Mouse (Mus musculus): Measurements from ENCODE around the gene Mei4. TPM values are rescaled to one million over a fixed set of nuclear protein-coding genes. Genes with fewer than 3 reads are reported as not detected.
A peak's percentile ranks its signal among the peaks of the same experiment; 100 is the strongest.

Mei4 gene
- 0.09 and 0.29 TPM in 2 replicates for polyA plus RNA-seq (2015; fragmentation: Nextera tagmentation; extraction: Ambion mirVana)

DNA sequence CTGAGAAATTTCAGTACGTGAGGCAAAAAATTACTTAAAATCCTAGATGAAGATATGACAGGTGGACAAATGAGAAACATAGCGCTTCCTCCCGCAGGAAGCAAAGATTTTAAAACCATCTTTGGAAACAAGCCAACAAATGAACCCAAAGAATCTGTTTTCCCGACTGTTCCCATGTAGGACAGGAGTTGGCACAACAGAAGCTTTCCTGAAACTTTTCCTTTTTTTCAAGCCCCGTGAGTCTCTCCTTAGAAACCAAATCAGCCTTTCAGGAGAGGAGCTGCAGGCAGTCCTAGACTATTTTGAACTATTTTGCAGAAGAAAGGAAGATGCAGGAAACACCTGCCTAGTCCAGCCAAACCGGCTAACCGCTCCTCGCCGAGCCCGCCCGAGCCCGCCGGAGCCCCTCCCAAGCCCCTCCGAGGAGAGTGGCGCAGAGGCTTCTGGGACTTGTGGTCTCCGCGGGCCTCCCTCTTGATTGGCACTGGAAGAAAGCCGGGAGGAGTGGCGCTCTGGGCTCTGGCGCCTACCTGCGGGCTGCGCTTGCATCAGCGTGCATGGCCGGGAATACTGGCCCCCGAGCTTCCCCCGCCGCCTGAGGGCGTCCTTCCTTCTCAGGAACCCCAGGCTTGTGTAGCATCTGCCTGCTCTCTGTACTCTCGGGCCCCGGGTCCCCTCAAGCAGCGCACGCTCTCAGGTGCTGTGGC lies at the start of gene Mei4:
Mei4 (plus strand) TSS at position 490 of the 707 bp plus-strand sequence.
- TF ChIP-seq CTCF (IDR thresholded peaks at IDR 0.05; ENCODE audit: low read depth): peak; percentile 57
- no peak for TF ChIP-seq EP300 (IDR thresholded peaks at IDR 0.05; ENCODE audit: low read depth)
- ATAC-seq: peak; percentile 93
- under 1% methylated on average over 32 of the region's 32 CpGs for WGBS (ENCODE audit: insufficient replicate concordance)
- Histone ChIP-seq H3K4me1 (ENCODE audit: insufficient read depth) (0 out of 2 replicates have a peak, but pooled peaks cover 6% of the 10 kb centered on the region), H3K36me3 (replicated peaks; ENCODE audit: insufficient read depth, low read length) (no peaks in the 10 kb centered on the region), H3K9me3 (ENCODE audit: low read length) (no peaks in the 10 kb centered on the region), H3K27ac (ENCODE audit: low read depth) (peak within 1 kb of the TSS; percentile 60), H3K27me3 (ENCODE audit: insufficient read depth, low read length) (no peaks in the 10 kb centered on the region), H3K4me2 (ENCODE audit: low read depth, low read length) (peak within 1 kb of the TSS; percentile 84), H3K9ac (replicated peaks) (peak within 1 kb of the TSS; percentile 44; the same call in 1 of the 2 replicates), H3K4me3 (ENCODE audit: low read depth, low read length) (peak within 1 kb of the TSS; percentile 49)
- DNase-seq: peak; percentile 76

DNA sequence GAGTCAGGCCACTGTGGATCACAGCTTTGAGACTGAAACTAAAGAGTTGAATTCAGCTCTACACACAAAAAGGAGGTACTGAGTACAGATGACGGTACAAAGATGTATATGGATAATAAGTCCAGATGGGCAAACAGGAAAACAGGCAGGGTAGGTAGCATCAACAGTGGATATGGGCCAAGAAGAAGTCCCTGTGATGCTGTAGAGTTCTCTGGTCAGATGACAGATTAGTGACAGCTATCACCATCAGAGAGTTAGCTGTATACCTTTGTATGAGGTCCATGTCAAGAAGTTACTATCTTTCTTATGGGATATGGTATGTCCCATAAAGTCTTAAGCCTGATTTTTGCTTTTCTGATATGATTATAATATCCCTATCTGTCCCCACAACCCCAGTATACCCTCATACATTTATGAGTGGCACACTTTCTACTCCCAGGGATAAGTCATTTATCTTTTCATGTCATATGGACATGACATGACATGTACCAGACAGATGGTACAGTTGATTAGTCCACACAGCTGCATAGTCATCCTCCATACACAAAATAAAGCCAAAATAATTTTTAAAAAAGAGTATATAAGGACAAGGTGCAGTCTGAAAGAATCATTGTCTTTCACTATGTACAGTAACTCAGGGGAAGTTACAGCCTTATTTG lies 43.6 kb upstream of the Mei4 start:
- Histone ChIP-seq H3K9me3 (ENCODE audit: low read length) (no peaks in the 10 kb centered on the region), H3K4me1 (ENCODE audit: insufficient read depth) (no peaks in the 10 kb centered on the region), H3K27ac (ENCODE audit: low read depth) (no peak overlapping the region), H3K9ac (replicated peaks) (no peak overlapping the region), H3K4me2 (ENCODE audit: low read depth, low read length) (no peak overlapping the region), H3K4me3 (ENCODE audit: low read depth, low read length) (no peak overlapping the region), H3K36me3 (replicated peaks; ENCODE audit: insufficient read depth, low read length) (no peaks in the 10 kb centered on the region), H3K27me3 (ENCODE audit: insufficient read depth, low read length) (no peaks in the 10 kb centered on the region)
- no peak for DNase-seq
- WGBS (ENCODE audit: insufficient replicate concordance): 84% methylated on average over 1 of the region's 1 CpGs
- peak; percentile 56; the same call in 1 of the 2 replicates for ATAC-seq
- no peak for TF ChIP-seq CTCF (IDR thresholded peaks at IDR 0.05; ENCODE audit: low read depth)
- peak; percentile 62; the same call in 1 of the 2 replicates for TF ChIP-seq EP300 (IDR thresholded peaks at IDR 0.05; ENCODE audit: low read depth)

DNA sequence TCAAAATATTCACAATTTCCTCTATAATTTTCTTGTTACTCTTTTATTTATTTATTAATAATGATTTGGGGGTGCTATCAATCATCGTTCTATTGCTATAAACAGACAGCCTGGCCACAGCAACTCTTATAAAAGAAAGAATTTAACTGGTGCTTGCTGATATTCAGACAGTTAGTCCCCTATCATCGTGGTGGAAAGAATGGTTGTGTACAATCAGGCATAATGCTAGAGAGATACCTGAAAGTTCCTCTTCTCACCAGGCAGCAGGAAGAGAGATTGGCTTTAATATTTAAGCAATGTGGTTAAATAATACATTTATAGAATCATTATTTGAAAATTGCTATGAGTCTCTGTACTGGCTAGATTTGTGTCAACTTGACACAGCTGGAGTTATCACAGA lies 35.9 kb upstream of the Mei4 start:
- Histone ChIP-seq H3K4me1 (ENCODE audit: insufficient read depth) (no peaks in the 10 kb centered on the region), H3K27me3 (ENCODE audit: insufficient read depth, low read length) (no peaks in the 10 kb centered on the region), H3K9ac (replicated peaks) (no peak overlapping the region), H3K4me2 (ENCODE audit: low read depth, low read length) (no peak overlapping the region), H3K9me3 (ENCODE audit: low read length) (no peaks in the 10 kb centered on the region), H3K27ac (ENCODE audit: low read depth) (no peak overlapping the region), H3K36me3 (replicated peaks; ENCODE audit: insufficient read depth, low read length) (no peaks in the 10 kb centered on the region), H3K4me3 (ENCODE audit: low read depth, low read length) (no peak overlapping the region)
- ATAC-seq (no peak), DNase-seq (no peak)
- TF ChIP-seq EP300 (IDR thresholded peaks at IDR 0.05; ENCODE audit: low read depth) (no peak), CTCF (IDR thresholded peaks at IDR 0.05; ENCODE audit: low read depth) (no peak)
- 56% methylated on average over 2 of the region's 2 CpGs for WGBS (ENCODE audit: insufficient replicate concordance)

DNA sequence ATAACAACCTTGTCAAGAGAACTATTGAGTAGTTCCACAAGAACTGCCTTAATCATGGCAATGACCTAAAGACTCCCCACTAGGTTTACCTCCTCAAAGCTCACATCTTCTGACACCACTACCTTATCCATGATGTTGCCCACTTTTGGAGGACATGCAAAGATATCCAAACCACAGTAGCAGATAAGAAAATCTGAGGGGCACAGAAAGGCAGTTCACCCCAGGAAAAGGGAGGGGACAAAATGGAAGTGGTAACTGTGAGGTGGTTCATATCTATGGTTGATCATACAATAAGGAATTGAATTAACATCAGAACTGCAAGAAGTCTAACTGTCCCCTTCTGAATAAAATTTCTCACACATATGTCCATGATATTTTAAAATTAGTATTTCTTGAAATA lies 29.4 kb upstream of the Mei4 start:
- TF ChIP-seq EP300 (IDR thresholded peaks at IDR 0.05; ENCODE audit: low read depth) (no peak), CTCF (IDR thresholded peaks at IDR 0.05; ENCODE audit: low read depth) (no peak)
- H3K9ac ChIP-seq (replicated peaks): no peak overlapping the region

DNA sequence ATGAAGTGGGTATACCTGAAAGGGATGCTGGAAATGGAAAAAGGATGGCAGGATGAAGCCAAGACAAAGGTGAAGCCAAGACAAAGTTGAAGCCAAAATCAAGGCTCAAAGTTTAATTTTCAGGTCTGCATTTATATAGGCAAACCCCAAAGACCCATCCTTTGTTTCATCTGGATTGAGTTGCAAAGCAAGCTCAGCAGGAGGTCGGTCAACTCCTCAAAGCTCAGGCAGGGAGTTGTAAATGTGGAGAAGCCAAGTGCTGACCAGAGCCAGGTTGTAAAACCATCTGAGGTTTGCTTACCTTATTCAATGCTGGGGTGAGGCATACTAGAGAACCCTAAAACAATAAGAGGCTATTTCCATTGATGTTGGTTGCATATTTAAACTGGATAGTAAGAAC lies 4.6 kb upstream of the Mei4 start:
- Histone ChIP-seq H3K4me1 (ENCODE audit: insufficient read depth) (0 out of 2 replicates have a peak, but pooled peaks cover 6% of the 10 kb centered on the region), H3K4me2 (ENCODE audit: low read depth, low read length) (no peak overlapping the region), H3K27ac (ENCODE audit: low read depth) (no peak overlapping the region), H3K27me3 (ENCODE audit: insufficient read depth, low read length) (no peaks in the 10 kb centered on the region), H3K9me3 (ENCODE audit: low read length) (no peaks in the 10 kb centered on the region), H3K9ac (replicated peaks) (no peak overlapping the region), H3K4me3 (ENCODE audit: low read depth, low read length) (no peak overlapping the region), H3K36me3 (replicated peaks; ENCODE audit: insufficient read depth, low read length) (no peaks in the 10 kb centered on the region)
- ATAC-seq (no peak), DNase-seq (no peak)
- no peak for TF ChIP-seq CTCF (IDR thresholded peaks at IDR 0.05; ENCODE audit: low read depth)
- TF ChIP-seq EP300 (IDR thresholded peaks at IDR 0.05; ENCODE audit: low read depth): no peak
- 52% methylated on average over 1 of the region's 1 CpGs for WGBS (ENCODE audit: insufficient replicate concordance)

More for the DNA sequence above, 29.4 kb upstream of the Mei4 start:
- DNase-seq: no peak
- H3K27me3 ChIP-seq (ENCODE audit: insufficient read depth, low read length): no peaks in the 10 kb centered on the region
- H3K4me1 ChIP-seq (ENCODE audit: insufficient read depth): no peaks in the 10 kb centered on the region
- no peak overlapping the region for H3K4me2 ChIP-seq (ENCODE audit: low read depth, low read length)
- ATAC-seq: no peak
- no peaks in the 10 kb centered on the region for H3K9me3 ChIP-seq (ENCODE audit: low read length)
- no peaks in the 10 kb centered on the region for H3K36me3 ChIP-seq (replicated peaks; ENCODE audit: insufficient read depth, low read length)
- no peak overlapping the region for H3K4me3 ChIP-seq (ENCODE audit: low read depth, low read length)
- H3K27ac ChIP-seq (ENCODE audit: low read depth): no peak overlapping the region

DNA sequence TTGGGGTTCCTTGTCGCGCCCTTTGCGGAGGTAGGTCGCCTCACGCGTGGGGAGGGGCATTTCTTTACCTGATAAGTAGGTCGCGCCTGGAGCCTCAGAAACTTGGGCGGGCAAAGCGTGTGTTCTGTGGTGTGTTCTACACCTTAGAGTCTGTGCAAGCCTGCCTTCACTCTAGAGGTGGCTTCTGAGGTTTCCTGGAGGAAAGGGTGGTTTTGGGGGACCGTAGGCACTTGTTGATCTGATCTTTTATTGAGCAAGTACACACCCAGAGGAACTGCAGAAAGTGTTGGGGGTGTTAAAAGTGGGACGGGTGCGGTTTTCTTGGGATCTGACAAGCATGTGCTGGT lies 391 bp downstream of the Mei4 start:
- ATAC-seq: no peak

More for the DNA sequence above, 391 bp downstream of the Mei4 start:
- DNase-seq: no peak
- H3K4me3 ChIP-seq (ENCODE audit: low read depth, low read length): peak overlapping the region; percentile 49
- WGBS (ENCODE audit: insufficient replicate concordance): 8% methylated on average over 13 of the region's 13 CpGs
- peak overlapping the region; percentile 84 for H3K4me2 ChIP-seq (ENCODE audit: low read depth, low read length)
- H3K9me3 ChIP-seq (ENCODE audit: low read length): no peaks in the 10 kb centered on the region
- 0 out of 2 replicates have a peak, but pooled peaks cover 6% of the 10 kb centered on the region for H3K4me1 ChIP-seq (ENCODE audit: insufficient read depth)
- no peak for TF ChIP-seq EP300 (IDR thresholded peaks at IDR 0.05; ENCODE audit: low read depth)
- TF ChIP-seq CTCF (IDR thresholded peaks at IDR 0.05; ENCODE audit: low read depth): no peak
- H3K36me3 ChIP-seq (replicated peaks; ENCODE audit: insufficient read depth, low read length): no peaks in the 10 kb centered on the region
- H3K9ac ChIP-seq (replicated peaks): peak overlapping the region; percentile 44; the same call in 1 of the 2 replicates
- no peaks in the 10 kb centered on the region for H3K27me3 ChIP-seq (ENCODE audit: insufficient read depth, low read length)
- H3K27ac ChIP-seq (ENCODE audit: low read depth): no peak overlapping the region

Measured in liver, postnatal 0 days (tissue).